Mouse (Mus musculus): ENCODE measurements around the gene Fbxw11. TPM values are rescaled to one million over a fixed set of nuclear protein-coding genes. Genes with fewer than 3 reads are reported as not detected.

The Fbxw11 gene
- polyA plus RNA-seq, 1 experiment from 2014 or later = 111 TPM

GRCm38 (mm10) chr11:32748800-32749199, 106.3 kb downstream of the Fbxw11 start:
- Histone ChIP-seq H3K27me3 (no peaks in the 10 kb centered on the region), H3K4me3 (no peak overlapping the region), H3K4me2 (replicated peaks) (no peak overlapping the region), H3K9me3 (replicated peaks) (no peaks in the 10 kb centered on the region), H3K27ac (no peak overlapping the region), H3K36me3 (peaks cover 28% of the 10 kb centered on the region), H3K4me1 (no peaks in the 10 kb centered on the region), H3K9ac (no peak overlapping the region)
- WGBS = 72% methylated on average over 4 of the region's 4 CpGs
- ATAC-seq (ENCODE audit: low FRiP score) = no peak

- Histone ChIP-seq H3K36me3 (peaks cover under 1% of the 10 kb centered on the region; the same call in 1 of the 2 replicates), H3K4me3 (no peak overlapping the region), H3K4me1 (no peaks in the 10 kb centered on the region), H3K9ac (no peak overlapping the region), H3K4me2 (replicated peaks) (no peak overlapping the region), H3K9me3 (replicated peaks) (no peaks in the 10 kb centered on the region), H3K27ac (no peak overlapping the region), H3K27me3 (no peaks in the 10 kb centered on the region)
- 81% methylated on average over 7 of the region's 7 CpGs for WGBS
- no peak for ATAC-seq (ENCODE audit: low FRiP score)
These were observed 109.5 kb downstream of the Fbxw11 start for GRCm38 (mm10) chr11:32751863-32752594.

- WGBS = 85% methylated on average over 5 of the region's 5 CpGs
- H3K9ac ChIP-seq = no peak overlapping the region
- no peak for ATAC-seq (ENCODE audit: low FRiP score)
- H3K36me3 ChIP-seq = no peaks in the 10 kb centered on the region; the same call in 1 of the 2 replicates
- no peak overlapping the region for H3K27ac ChIP-seq
- H3K9me3 ChIP-seq (replicated peaks) = no peaks in the 10 kb centered on the region
- no peak overlapping the region for H3K4me2 ChIP-seq (replicated peaks)
- no peak overlapping the region for H3K4me3 ChIP-seq
- H3K27me3 ChIP-seq = no peaks in the 10 kb centered on the region
- no peaks in the 10 kb centered on the region for H3K4me1 ChIP-seq
These were observed 110.0 kb downstream of the Fbxw11 start for GRCm38 (mm10) chr11:32752595-32752885.

- Histone ChIP-seq H3K4me1 (no peaks in the 10 kb centered on the region), H3K4me3 (no peak overlapping the region), H3K9ac (no peak overlapping the region), H3K27me3 (no peaks in the 10 kb centered on the region), H3K36me3 (no peaks in the 10 kb centered on the region), H3K4me2 (replicated peaks) (no peak overlapping the region), H3K27ac (no peak overlapping the region), H3K9me3 (replicated peaks) (no peaks in the 10 kb centered on the region)
- 94% methylated on average over 2 of the region's 2 CpGs for WGBS
- no peak for ATAC-seq (ENCODE audit: low FRiP score)
These were observed 110.8 kb downstream of the Fbxw11 start for GRCm38 (mm10) chr11:32753358-32753757.

DNA sequence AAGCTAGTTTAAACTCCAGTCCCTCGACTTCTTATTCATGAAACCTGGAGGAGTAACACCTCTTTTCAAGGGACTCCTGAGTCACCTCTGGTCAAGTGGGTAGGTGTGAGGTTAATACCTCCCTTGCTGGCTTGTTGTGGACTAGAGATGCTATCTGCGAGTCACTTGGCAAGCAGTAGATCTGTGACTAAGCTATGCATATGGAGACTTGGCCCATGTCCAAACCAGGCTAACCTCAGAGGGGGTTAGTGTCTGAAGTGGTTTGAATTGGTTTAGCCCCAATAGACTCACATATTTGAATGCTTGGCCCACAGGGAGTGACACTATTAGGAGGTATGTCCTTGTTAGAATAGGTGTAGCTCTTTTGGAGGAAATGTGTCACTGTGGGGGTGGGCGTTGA, 120.2 kb downstream of the Fbxw11 start:
- no peak overlapping the region for H3K9ac ChIP-seq
- H3K27me3 ChIP-seq = no peaks in the 10 kb centered on the region
- H3K9me3 ChIP-seq (replicated peaks) = no peaks in the 10 kb centered on the region
- no peak overlapping the region for H3K4me3 ChIP-seq
- no peak overlapping the region for H3K4me2 ChIP-seq (replicated peaks)
- no peak for ATAC-seq (ENCODE audit: low FRiP score)
- no peaks in the 10 kb centered on the region for H3K4me1 ChIP-seq
- 80% methylated on average over 3 of the region's 3 CpGs for WGBS
- no peaks in the 10 kb centered on the region for H3K36me3 ChIP-seq
- H3K27ac ChIP-seq = no peak overlapping the region

GRCm38 (mm10) chr11:32767496-32768230, 125.1 kb downstream of the Fbxw11 start:
- no peak for ATAC-seq (ENCODE audit: low FRiP score)
- no peak overlapping the region for H3K9ac ChIP-seq
- H3K4me3 ChIP-seq = no peak overlapping the region
- no peaks in the 10 kb centered on the region for H3K27me3 ChIP-seq
- no peak overlapping the region for H3K27ac ChIP-seq
- H3K4me2 ChIP-seq (replicated peaks) = no peak overlapping the region
- H3K4me1 ChIP-seq = no peaks in the 10 kb centered on the region
- no peaks in the 10 kb centered on the region for H3K9me3 ChIP-seq (replicated peaks)
- H3K36me3 ChIP-seq = no peaks in the 10 kb centered on the region
- WGBS = 85% methylated on average over 18 of the region's 18 CpGs

GRCm38 (mm10) chr11:32768642-32769343, 126.3 kb downstream of the Fbxw11 start:
- Histone ChIP-seq H3K27ac (no peak overlapping the region), H3K9ac (no peak overlapping the region), H3K36me3 (no peaks in the 10 kb centered on the region), H3K4me2 (replicated peaks) (no peak overlapping the region), H3K4me1 (no peaks in the 10 kb centered on the region), H3K9me3 (replicated peaks) (no peaks in the 10 kb centered on the region), H3K4me3 (no peak overlapping the region), H3K27me3 (no peaks in the 10 kb centered on the region)
- WGBS = 83% methylated on average over 12 of the region's 12 CpGs
- ATAC-seq (ENCODE audit: low FRiP score) = no peak

- H3K4me1 ChIP-seq = peaks cover 10% of the 10 kb centered on the region
- WGBS = 44% methylated on average over 11 of the region's 11 CpGs
- H3K36me3 ChIP-seq = no peaks in the 10 kb centered on the region
- no peak overlapping the region for H3K9ac ChIP-seq
- H3K27ac ChIP-seq = no peak overlapping the region
- no peak overlapping the region for H3K4me2 ChIP-seq (replicated peaks)
- ATAC-seq (ENCODE audit: low FRiP score) = no peak
- no peaks in the 10 kb centered on the region for H3K9me3 ChIP-seq (replicated peaks)
- no peaks in the 10 kb centered on the region for H3K27me3 ChIP-seq
- H3K4me3 ChIP-seq = no peak overlapping the region
These were observed 138.4 kb downstream of the Fbxw11 start for GRCm38 (mm10) chr11:32780747-32781536.

- H3K27me3 ChIP-seq = no peaks in the 10 kb centered on the region
- H3K9ac ChIP-seq = no peak overlapping the region
- no peak overlapping the region for H3K4me2 ChIP-seq (replicated peaks)
- no peaks in the 10 kb centered on the region for H3K36me3 ChIP-seq
- peaks cover 10% of the 10 kb centered on the region for H3K4me1 ChIP-seq
- H3K4me3 ChIP-seq = no peak overlapping the region
- WGBS = 69% methylated on average over 2 of the region's 2 CpGs
- ATAC-seq (ENCODE audit: low FRiP score) = no peak
- H3K27ac ChIP-seq = 0 out of 2 replicates have a peak overlapping the region, but pooled peaks have one; percentile 2
- H3K9me3 ChIP-seq (replicated peaks) = no peaks in the 10 kb centered on the region
These were observed 139.3 kb downstream of the Fbxw11 start for GRCm38 (mm10) chr11:32781633-32782404.

DNA sequence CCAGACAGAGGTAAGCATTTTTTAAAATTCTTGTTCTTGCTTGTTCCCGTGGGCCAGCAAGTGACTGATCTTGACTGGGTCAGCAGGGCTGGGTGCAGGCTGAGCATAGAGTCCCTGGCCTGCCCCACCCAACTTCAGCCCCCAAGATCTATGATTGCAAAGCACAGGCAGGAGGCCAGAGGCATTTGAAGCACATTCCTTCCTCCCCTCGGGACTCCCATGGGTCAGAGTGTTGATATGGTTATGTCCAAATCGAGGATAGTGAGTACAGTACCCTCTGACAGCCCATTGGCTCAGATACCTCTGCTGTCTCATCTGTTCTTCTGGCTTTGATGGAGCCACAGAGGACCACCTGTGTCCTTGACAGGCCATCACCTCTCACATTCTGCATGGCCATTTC, 140.2 kb downstream of the Fbxw11 start:
- WGBS = 77% methylated on average over 3 of the region's 3 CpGs
- Histone ChIP-seq H3K4me2 (replicated peaks) (no peak overlapping the region), H3K9me3 (replicated peaks) (no peaks in the 10 kb centered on the region), H3K27me3 (no peaks in the 10 kb centered on the region), H3K27ac (no peak overlapping the region), H3K36me3 (no peaks in the 10 kb centered on the region), H3K9ac (no peak overlapping the region), H3K4me1 (peaks cover 10% of the 10 kb centered on the region), H3K4me3 (no peak overlapping the region)
- no peak for ATAC-seq (ENCODE audit: low FRiP score)

DNA sequence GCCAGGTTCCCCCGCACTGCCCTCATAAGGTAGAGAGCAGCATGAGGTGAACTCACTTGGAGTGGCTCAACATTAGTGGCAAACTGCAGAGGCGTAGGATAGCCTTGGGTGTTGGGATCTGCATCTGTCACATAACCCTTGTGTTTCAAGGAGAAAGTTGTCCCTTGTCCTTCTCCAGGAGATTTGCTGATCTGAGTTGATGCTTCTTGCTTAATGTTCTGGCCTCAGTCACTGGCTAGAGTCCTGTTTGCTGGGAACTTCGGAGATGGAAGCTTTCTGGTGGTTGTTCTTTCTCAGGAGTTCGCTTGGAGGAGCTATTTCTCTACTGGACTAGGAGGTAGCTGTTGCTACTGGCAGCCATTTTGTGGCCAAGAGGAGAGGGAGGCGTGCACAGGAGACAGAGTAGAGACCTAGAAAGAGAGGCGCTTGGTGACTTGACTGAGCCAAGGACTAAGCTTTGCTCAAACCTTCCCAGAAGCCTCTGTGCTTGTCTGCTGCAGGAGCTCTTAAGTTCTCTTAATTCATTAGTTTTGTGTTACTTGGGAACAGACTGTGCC, 143.1 kb downstream of the Fbxw11 start:
- H3K4me2 ChIP-seq (replicated peaks) = no peak overlapping the region
- peaks cover 8% of the 10 kb centered on the region for H3K4me1 ChIP-seq
- no peaks in the 10 kb centered on the region for H3K9me3 ChIP-seq (replicated peaks)
- 82% methylated on average over 6 of the region's 6 CpGs for WGBS
- no peak overlapping the region for H3K4me3 ChIP-seq
- no peaks in the 10 kb centered on the region for H3K36me3 ChIP-seq
- H3K9ac ChIP-seq = no peak overlapping the region
- H3K27me3 ChIP-seq = no peaks in the 10 kb centered on the region
- H3K27ac ChIP-seq = no peak overlapping the region
- no peak for ATAC-seq (ENCODE audit: low FRiP score)

Data from hindbrain, embryonic 12.5 days (tissue).